Mouse (Mus musculus) limb, embryonic 15.5 days (tissue): ENCODE data around the gene Mrps18a. TPM values are rescaled to one million over a fixed set of nuclear protein-coding genes. Genes with fewer than 3 reads are reported as not detected.

Experiments used
- ATAC-seq: fragments of 200-750 bp; cut with Nextera tagmentation; 2 replicates; pipeline ENCODE4 v1.8.0; 2017; ENCODE audit warnings: low read depth, moderate TSS enrichment; ENCODE audit not compliant: insufficient number of reproducible peaks, low FRiP score, low TSS enrichment
- H3K27ac ChIP-seq: fragments of 300-500 bp; sonication (generic); 2 replicates; pipeline ENCODE4 v1.5.1; 2015; ENCODE audit warnings: moderate library complexity, mild to moderate bottlenecking, inconsistent platforms
- H3K27me3 ChIP-seq: fragments of 300-500 bp; sonication (generic); 2 replicates; pipeline ENCODE4 v1.6.1; 2015; ENCODE audit warnings: inconsistent platforms
- H3K36me3 ChIP-seq: fragments of 300-500 bp; sonication (generic); 2 replicates; pipeline ENCODE4 v1.6.1; 2015; ENCODE audit warnings: inconsistent platforms
- H3K4me1 ChIP-seq: fragments of 300-500 bp; sonication (generic); 2 replicates; pipeline ENCODE4 v1.6.1; 2015; ENCODE audit warnings: inconsistent platforms
- H3K4me2 ChIP-seq: fragments of 300-500 bp; sonication (generic); 2 replicates; pipeline ENCODE4 v1.6.1; 2015; ENCODE audit warnings: mild to moderate bottlenecking, inconsistent platforms
- H3K4me3 ChIP-seq: fragments of 300-500 bp; sonication (generic); 2 replicates; pipeline ENCODE4 v1.5.1; 2015; ENCODE audit warnings: mild to moderate bottlenecking, inconsistent platforms
- H3K9ac ChIP-seq: fragments of 300-500 bp; sonication (generic); 2 replicates; pipeline ENCODE4 v1.6.1; 2015; ENCODE audit warnings: inconsistent platforms
- H3K9me3 ChIP-seq: fragments of 300-500 bp; sonication (generic); 2 replicates; pipeline ENCODE4 v1.6.1; 2016; ENCODE audit warnings: inconsistent platforms
- WGBS: fragments of 180-500 bp; shearing (Covaris S2); methylation state at CpG from one replicate; pipeline ENCODE4 v1.1.7; 2015; 5-methylcytosine and 5-hydroxymethylcytosine counted together
- polyA plus RNA-seq: library from polyadenylated mRNA; unstranded; fragments of >200 nt; fragmentation: Nextera tagmentation; extraction: Ambion mirVana; gene quantifications from 2 replicates; pipeline ENCODE4 v1.2.1, GENCODE M21; 2015

Mrps18a gene
- polyA plus RNA-seq, 1 experiment from 2014 or later = 132 TPM

GRCm38 (mm10) chr17:46167014-46167413 lies 56.2 kb downstream of the Mrps18a start:
- Histone ChIP-seq H3K4me3 (no peak overlapping the region), H3K36me3 (peaks cover 79% of the 10 kb centered on the region), H3K4me2 (no peak overlapping the region), H3K9me3 (no peaks in the 10 kb centered on the region), H3K27ac (no peak overlapping the region), H3K4me1 (peaks cover 13% of the 10 kb centered on the region), H3K27me3 (no peaks in the 10 kb centered on the region), H3K9ac (no peak overlapping the region)
- ATAC-seq = no peak
- 83% methylated on average over 11 of the region's 11 CpGs for WGBS

DNA sequence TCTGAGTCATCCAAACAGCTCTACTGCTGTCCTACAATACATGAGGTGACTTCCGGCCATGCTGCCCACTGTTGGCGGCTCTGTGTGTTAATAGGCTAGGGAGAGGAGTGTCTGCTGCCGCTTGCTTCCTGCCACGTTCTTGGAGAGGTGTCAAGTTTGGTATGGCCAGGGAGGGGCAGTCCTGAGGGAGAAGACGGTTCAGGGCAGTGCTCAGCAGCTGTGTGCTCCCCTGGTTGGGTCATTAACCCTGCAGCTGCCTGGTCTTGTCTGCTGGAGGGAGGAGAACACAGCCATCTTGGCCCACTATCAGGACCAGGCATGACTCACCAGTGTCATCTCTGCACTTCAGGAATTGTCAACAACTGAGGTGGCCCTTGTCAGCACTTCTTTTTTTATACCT lies 57.5 kb downstream of the Mrps18a start:
- Histone ChIP-seq H3K27ac (no peak overlapping the region), H3K27me3 (no peaks in the 10 kb centered on the region), H3K4me2 (no peak overlapping the region), H3K9me3 (no peaks in the 10 kb centered on the region), H3K4me3 (no peak overlapping the region), H3K9ac (no peak overlapping the region), H3K4me1 (0 out of 2 replicates have a peak, but pooled peaks cover 4% of the 10 kb centered on the region), H3K36me3 (peaks cover 92% of the 10 kb centered on the region)
- no peak for ATAC-seq
- WGBS = 44% methylated on average over 5 of the region's 5 CpGs

GRCm38 (mm10) chr17:46168768-46169167 lies 58.0 kb downstream of the Mrps18a start:
- Histone ChIP-seq H3K4me1 (0 out of 2 replicates have a peak, but pooled peaks cover 4% of the 10 kb centered on the region), H3K9me3 (no peaks in the 10 kb centered on the region), H3K9ac (no peak overlapping the region), H3K27ac (no peak overlapping the region), H3K27me3 (no peaks in the 10 kb centered on the region), H3K4me2 (no peak overlapping the region), H3K36me3 (peaks cover 93% of the 10 kb centered on the region), H3K4me3 (no peak overlapping the region)
- 87% methylated on average over 5 of the region's 5 CpGs for WGBS
- ATAC-seq = no peak

DNA sequence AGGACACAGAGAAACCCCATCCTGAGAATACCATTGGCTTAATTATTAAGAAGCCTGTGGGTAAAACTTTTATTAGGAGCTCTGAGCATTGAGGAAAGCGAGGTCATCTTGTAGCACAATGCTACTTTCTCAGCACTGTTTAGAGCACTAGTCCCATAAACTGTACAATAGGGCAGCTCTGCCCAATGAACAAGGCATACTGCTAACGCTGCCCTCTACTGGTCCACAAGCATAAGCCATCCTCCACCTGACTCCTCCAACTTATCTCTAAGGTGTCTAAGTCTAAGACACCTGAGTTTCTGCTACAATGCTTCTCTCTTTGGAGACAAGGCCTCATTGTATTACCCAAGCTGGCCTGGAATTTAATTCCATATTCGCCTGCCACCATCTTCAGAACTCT lies 59.8 kb downstream of the Mrps18a start:
- H3K27me3 ChIP-seq = no peaks in the 10 kb centered on the region
- no peak overlapping the region for H3K4me2 ChIP-seq
- H3K27ac ChIP-seq = no peak overlapping the region
- peaks cover 81% of the 10 kb centered on the region for H3K36me3 ChIP-seq
- H3K4me1 ChIP-seq = 0 out of 2 replicates have a peak, but pooled peaks cover 4% of the 10 kb centered on the region
- ATAC-seq = no peak
- no peak overlapping the region for H3K4me3 ChIP-seq
- WGBS = 69% methylated on average over 3 of the region's 3 CpGs
- H3K9ac ChIP-seq = no peak overlapping the region
- H3K9me3 ChIP-seq = no peaks in the 10 kb centered on the region

Other genes with a start within 250 kb of the Mrps18a start
- gene Vegfa, start 78.6 kb upstream of the Mrps18a start, polyA plus RNA-seq = 4.1 and 5.0 TPM in 2 replicates
- 9.6 and 10.1 TPM in 2 replicates for gene Rsph9, start 33.2 kb downstream of the Mrps18a start, polyA plus RNA-seq
- gene Mad2l1bp, start 42.6 kb downstream of the Mrps18a start, polyA plus RNA-seq = 35.1 and 36.4 TPM in 2 replicates
- 35.6 and 39.6 TPM in 2 replicates for gene Gtpbp2, start 50.0 kb downstream of the Mrps18a start, polyA plus RNA-seq
- gene Polh, start 91.7 kb downstream of the Mrps18a start, polyA plus RNA-seq = 18.5 and 20.1 TPM in 2 replicates
- 30.3 and 32.0 TPM in 2 replicates for gene Xpo5, start 91.8 kb downstream of the Mrps18a start, polyA plus RNA-seq
- gene Polr1c, start 137.1 kb downstream of the Mrps18a start, polyA plus RNA-seq = 75.4 and 76.5 TPM in 2 replicates
- 133 and 162 TPM in 2 replicates for gene Yipf3, start 137.1 kb downstream of the Mrps18a start, polyA plus RNA-seq
- 1.3 and 1.4 TPM in 2 replicates for gene Lrrc73, start 142.5 kb downstream of the Mrps18a start, polyA plus RNA-seq
- 50.9 and 58.6 TPM in 2 replicates for gene Tjap1, start 172.0 kb downstream of the Mrps18a start, polyA plus RNA-seq
- gene Dlk2, start 186.4 kb downstream of the Mrps18a start, polyA plus RNA-seq = 14.5 and 15.2 TPM in 2 replicates
- 5.9 and 6.3 TPM in 2 replicates for gene Abcc10, start 217.4 kb downstream of the Mrps18a start, polyA plus RNA-seq